19 mouse cellular contexts compared by ENCODE assay signal in genomic region chr17:79708168-79708567, GRCm38 (mm10). TPM values are rescaled to one million over a fixed set of nuclear protein-coding genes. Genes with fewer than 3 reads are reported as not detected.
A peak's percentile ranks its signal among the peaks of the same experiment; 100 is the strongest.
DNase-seq lines count a peak whose midpoint lies in the region; ATAC-seq and TF ChIP-seq lines count a peak whose summit lies in the region.
"Had no signal": no experiment of that assay in that cellular context is flagged by ENCODE, and none has a peak within 500 bp of the region (broad histone marks: within the 10 kb centered on the region; RNA-seq: fewer than 3 reads in every experiment).

No protein-coding gene starts in this region.

- H3K4me3 ChIP-seq in hindbrain, embryonic 10.5 days = 0 out of 2 replicates have a peak overlapping the region, but pooled peaks have one; percentile 1
- H3K4me3 ChIP-seq in hindbrain, postnatal 0 days (ENCODE audit: low read length) = no peak overlapping the region
- no peak overlapping the region for H3K4me3 ChIP-seq in embryonic facial prominence, embryonic 12.5 days
- H3K4me3 ChIP-seq in thymus, adult 2 months (ENCODE audit: control insufficient read depth, insufficient read depth, low read length) = no peak overlapping the region
- H3K4me3 ChIP-seq: left cerebral cortex, adult 2 months; limb, embryonic 12.5 days; liver, embryonic 13.5 days had no signal

- no peak overlapping the region; the same call in 1 of the 2 replicates for H3K27ac ChIP-seq in hindbrain, embryonic 10.5 days
- no peak overlapping the region for H3K27ac ChIP-seq in hindbrain, postnatal 0 days
- no peak overlapping the region for H3K27ac ChIP-seq in embryonic facial prominence, embryonic 12.5 days
- no peak overlapping the region for H3K27ac ChIP-seq in thymus, adult 2 months (ENCODE audit: control insufficient read depth, insufficient read depth, low read length)
- H3K27ac ChIP-seq: hindbrain, embryonic 14.5 days; left cerebral cortex, adult 2 months; limb, embryonic 12.5 days; liver, embryonic 13.5 days had no signal

- H3K4me2 ChIP-seq in hindbrain, postnatal 0 days (ENCODE audit: low read depth, low read length) = no peak overlapping the region
- H3K4me2 ChIP-seq in embryonic facial prominence, embryonic 12.5 days (replicated peaks) = 0 out of 2 replicates have a peak overlapping the region, but pooled peaks have one; percentile 14
- H3K4me2 ChIP-seq: hindbrain, embryonic 14.5 days; limb, embryonic 12.5 days; liver, embryonic 13.5 days had no signal

- H3K9ac ChIP-seq in hindbrain, postnatal 0 days (replicated peaks; ENCODE audit: low read length) = no peak overlapping the region
- no peak overlapping the region for H3K9ac ChIP-seq in embryonic facial prominence, embryonic 12.5 days
- H3K9ac ChIP-seq: hindbrain, embryonic 14.5 days; limb, embryonic 12.5 days; liver, embryonic 13.5 days had no signal

- no peaks in the 10 kb centered on the region for H3K36me3 ChIP-seq in hindbrain, embryonic 10.5 days
- no peaks in the 10 kb centered on the region for H3K36me3 ChIP-seq in hindbrain, postnatal 0 days (ENCODE audit: insufficient read depth, low read length)
- H3K36me3 ChIP-seq in embryonic facial prominence, embryonic 12.5 days = no peaks in the 10 kb centered on the region
- H3K36me3 ChIP-seq in thymus, adult 2 months (ENCODE audit: control insufficient read depth, insufficient read depth, low read length) = no peaks in the 10 kb centered on the region
- H3K36me3 ChIP-seq: limb, embryonic 12.5 days; liver, embryonic 13.5 days had no signal

- 3% methylated on average over 7 of the region's 7 CpGs for WGBS in hindbrain, embryonic 10.5 days
- 30% methylated on average over 7 of the region's 7 CpGs for WGBS in hindbrain, postnatal 0 days
- WGBS in embryonic facial prominence, embryonic 12.5 days = 7% methylated on average over 7 of the region's 7 CpGs
- WGBS in thymus, adult 2 months = 67% methylated on average over 7 of the region's 7 CpGs

- peaks cover 27% of the 10 kb centered on the region for H3K4me1 ChIP-seq in hindbrain, embryonic 10.5 days (replicated peaks)
- H3K4me1 ChIP-seq in hindbrain, postnatal 0 days (ENCODE audit: insufficient read depth, low read length) = no peaks in the 10 kb centered on the region
- peaks cover 6% of the 10 kb centered on the region for H3K4me1 ChIP-seq in embryonic facial prominence, embryonic 12.5 days
- H3K4me1 ChIP-seq in thymus, adult 2 months (replicated peaks; ENCODE audit: control insufficient read depth, insufficient read depth, low read length) = peaks cover 2% of the 10 kb centered on the region; the same call in 1 of the 2 replicates

- H3K27me3 ChIP-seq in hindbrain, embryonic 10.5 days (ENCODE audit: insufficient read depth, poor library complexity, severe bottlenecking) = peaks cover 57% of the 10 kb centered on the region
- H3K27me3 ChIP-seq in hindbrain, postnatal 0 days (ENCODE audit: insufficient read depth, low read length) = peaks cover 21% of the 10 kb centered on the region
- peaks cover 18% of the 10 kb centered on the region for H3K27me3 ChIP-seq in embryonic facial prominence, embryonic 12.5 days
- H3K27me3 ChIP-seq in thymus, adult 2 months (ENCODE audit: control insufficient read depth, insufficient read depth, low read length) = peaks cover 9% of the 10 kb centered on the region; the same call in 1 of the 2 replicates

- no peak for TF ChIP-seq CTCF in hindbrain, postnatal 0 days (IDR thresholded peaks at IDR 0.05; ENCODE audit: low read depth)
- no peak for TF ChIP-seq CTCF in thymus, adult 2 months (IDR thresholded peaks at IDR 0.05; ENCODE audit: borderline replicate concordance, control insufficient read depth, extremely low read depth, insufficient read depth, low read length, poor library complexity)

- ATAC-seq in hindbrain, postnatal 0 days = no peak
- no peak for ATAC-seq in embryonic facial prominence, embryonic 12.5 days (ENCODE audit: insufficient number of reproducible peaks, insufficient read depth, low FRiP score, low TSS enrichment)
- ATAC-seq: CD4-positive, CD25-positive, alpha-beta regulatory T cell, adult 4 months had no signal

- H3K9me3 ChIP-seq in hindbrain, embryonic 10.5 days = no peaks in the 10 kb centered on the region
- H3K9me3 ChIP-seq in hindbrain, postnatal 0 days (ENCODE audit: low read length) = no peaks in the 10 kb centered on the region
- no peaks in the 10 kb centered on the region for H3K9me3 ChIP-seq in embryonic facial prominence, embryonic 12.5 days
- H3K9me3 ChIP-seq: limb, embryonic 12.5 days; liver, embryonic 13.5 days had no signal

- DNase-seq in hindbrain, embryonic 10.5 days (ENCODE audit: low spot score) = peak; percentile 27
- DNase-seq in hindbrain, postnatal 0 days (ENCODE audit: low spot score) = no peak
- peak; percentile 40 for DNase-seq in ES-CJ7 (ENCODE audit: low read depth, low spot score)
- DNase-seq in ZHBTc4 (ENCODE audit: low read depth, low spot score) = peak; percentile 31
- no peak for DNase-seq in frontal cortex, postnatal 10 days (ENCODE audit: low spot score in 2 of 2)
- DNase-seq in thymus, adult 2 months = no peak
- DNase-seq: adrenal gland, postnatal 14 days; cerebellum, adult 11-12 months; gastrocnemius, postnatal 14 days; kidney, adult 18-20 months; kidney, postnatal 14 days; liver, embryonic 13.5 days; right cerebral cortex, postnatal 25 days; thymus, postnatal 4 days had no signal

- no peak for TF ChIP-seq POLR2A in thymus, adult 2 months (IDR thresholded peaks at IDR 0.05; ENCODE audit: control insufficient read depth, extremely low read depth, insufficient read depth, low read length, poor library complexity)

RNA-seq across cellular contexts. Expression of gene Cyp1b1, which starts 6.7 kb away (rescaled TPM):
- 1.9 and 3.0 TPM in 2 replicates for polyA plus RNA-seq in hindbrain, embryonic 10.5 days (2016; fragmentation: Nextera tagmentation; extraction: Ambion mirVana)
- total RNA-seq in hindbrain, postnatal 0 days (2014; rRNA removed) = 6.3 and 12.8 TPM in 2 replicates
- polyA plus RNA-seq in hindbrain, postnatal 0 days (2015; fragmentation: Nextera tagmentation; extraction: Ambion mirVana) = 6.2 and 6.5 TPM in 2 replicates
- polyA plus RNA-seq in embryonic facial prominence, embryonic 12.5 days (2016; fragmentation: Nextera tagmentation; extraction: Ambion mirVana) = 10.1 and 13.4 TPM in 2 replicates
- polyA plus RNA-seq in thymus, adult 2 months (2012; rRNA removed) = 12.2 and 14.1 TPM in 2 replicates
- polyA plus RNA-seq: CD4-positive, CD25-positive, alpha-beta regulatory T cell, adult 4 months had no signal

Comparison
In these comparisons a context has a peak if more than half of its experiments do, and no peak if none do; other contexts are left out.
1. DNase-seq: peak in hindbrain, embryonic 10.5 days (single experiment), ES-CJ7 (single experiment) and ZHBTc4 (single experiment); none in hindbrain, postnatal 0 days (single experiment), frontal cortex, postnatal 10 days (0 of 2) and thymus, adult 2 months (single experiment).